Mouse (Mus musculus) telencephalon, adult 2 months (tissue): ENCODE measurements around the gene Ctsg.
"Not testable (repeated sequence)": the region's sequence is repeated elsewhere in the genome, so short reads cannot be mapped to it uniquely, and the experiment has no call there.

Source experiments
- DNase-seq: peaks from one replicate; pipeline ENCODE4 v3.0.0-alpha.2; 2011; ENCODE audit warnings: low read depth, low spot score

Gene Ctsg

GRCm38 (mm10) chr14:56102386-56102785 is at the start of gene Ctsg:
TSS of gene Ctsg (minus strand) at chr14:56102574.
- DNase-seq = no peak

- DNase-seq = not testable (repeated sequence)
Observed at GRCm38 (mm10) chr14:56133675-56134074, 31.3 kb upstream of the Ctsg start.

GRCm38 (mm10) chr14:56132508-56132907 is 30.1 kb upstream of the Ctsg start, which contains the start of gene Gzmd:
TSS of gene Gzmd (minus strand) at chr14:56132608.
- DNase-seq = not testable (repeated sequence)

DNA sequence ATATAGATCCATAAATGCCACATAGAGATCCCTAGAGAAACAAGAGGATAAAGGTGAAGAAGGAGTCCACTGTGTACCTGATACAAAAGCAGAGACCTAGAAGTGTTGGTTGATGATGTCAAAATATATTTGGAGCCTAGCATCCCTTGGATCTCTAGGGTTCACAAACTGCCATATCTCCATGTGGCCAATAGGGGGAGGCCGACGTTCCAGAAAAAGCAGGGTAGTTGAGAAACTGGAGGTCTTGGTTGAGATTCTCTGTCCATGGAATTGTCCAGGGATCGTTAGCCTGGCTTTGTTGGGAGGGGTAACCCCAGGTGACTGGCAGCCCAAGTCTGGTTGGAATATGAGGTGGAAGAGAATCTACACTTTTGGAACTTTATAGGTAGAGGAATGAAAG is 26.0 kb upstream of the Ctsg start:
- DNase-seq = no peak

DNA sequence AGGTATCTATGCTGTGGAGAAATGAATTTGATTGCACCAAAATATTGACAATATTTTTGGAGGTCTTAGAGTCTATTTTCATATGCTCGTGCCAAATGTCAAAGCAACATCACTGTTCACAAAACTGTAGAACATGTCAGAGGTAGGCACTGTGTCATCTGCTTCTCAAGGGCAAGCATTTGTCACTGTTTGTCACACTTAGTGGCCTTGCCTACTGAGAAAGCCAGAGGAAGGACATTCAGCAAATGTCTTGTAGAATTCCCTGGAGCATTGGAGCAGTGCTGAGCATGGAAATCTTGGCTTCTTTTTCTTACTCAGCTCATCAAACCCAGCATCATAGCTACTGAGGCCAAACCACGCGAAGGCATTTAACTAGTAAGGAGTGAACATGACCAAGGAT is 21.1 kb upstream of the Ctsg start:
- no peak for DNase-seq

DNA sequence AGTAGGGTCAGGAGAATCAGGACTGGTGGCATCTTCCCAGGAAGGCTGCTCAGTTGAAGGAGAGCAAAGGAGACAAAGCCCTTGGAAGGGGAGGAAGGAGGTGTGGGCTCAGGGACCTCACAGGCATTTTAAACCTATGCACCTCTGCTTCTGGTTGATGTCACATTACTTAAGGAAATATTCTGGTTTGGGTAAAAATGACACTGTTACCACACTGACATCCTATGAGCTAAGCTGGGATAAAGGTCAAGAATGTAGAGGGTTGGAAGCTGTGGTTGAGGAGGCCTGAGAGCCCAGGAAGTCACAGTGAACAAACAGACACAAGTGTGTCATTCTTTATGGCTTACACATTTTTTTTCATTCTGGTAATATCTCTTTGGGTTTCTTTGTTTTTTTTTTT is 18.2 kb upstream of the Ctsg start, which contains the start of gene Gzme:
Gzme (minus strand) TSS at position 101 of the 400 bp plus-strand sequence.
- DNase-seq = no peak

- DNase-seq = not testable (repeated sequence)
Observed at GRCm38 (mm10) chr14:56115531-56116310, 13.3 kb upstream of the Ctsg start.

- DNase-seq = no peak
Observed at GRCm38 (mm10) chr14:56105447-56106180, 3.2 kb upstream of the Ctsg start.

- DNase-seq = no peak
Observed at GRCm38 (mm10) chr14:56105016-56105415, 2.6 kb upstream of the Ctsg start.

- DNase-seq = no peak
Observed at GRCm38 (mm10) chr14:56103452-56103851, 1.1 kb upstream of the Ctsg start.

- DNase-seq = no peak
Observed at GRCm38 (mm10) chr14:56098940-56099339, 3.4 kb downstream of the Ctsg start.

DNA sequence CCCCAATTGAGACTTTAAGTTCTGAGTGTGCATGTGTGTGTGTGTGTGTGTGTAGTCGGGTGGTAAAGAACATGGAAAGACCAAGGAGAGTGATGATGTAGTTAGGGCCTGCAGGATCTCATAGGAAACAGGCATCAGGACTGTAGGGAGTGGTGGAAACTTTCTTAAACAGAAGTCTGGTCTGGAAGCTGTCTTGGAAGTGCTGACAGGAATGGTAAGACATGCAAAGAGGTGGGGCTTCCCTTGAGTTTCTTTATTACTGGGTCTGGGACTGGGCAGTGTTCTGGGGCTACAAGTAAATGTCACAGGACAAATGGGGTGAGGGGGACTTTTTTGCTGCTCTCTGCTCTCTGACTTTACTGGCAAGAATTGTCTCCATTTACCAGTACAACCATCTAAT is 4.8 kb downstream of the Ctsg start:
- no peak for DNase-seq

DNA sequence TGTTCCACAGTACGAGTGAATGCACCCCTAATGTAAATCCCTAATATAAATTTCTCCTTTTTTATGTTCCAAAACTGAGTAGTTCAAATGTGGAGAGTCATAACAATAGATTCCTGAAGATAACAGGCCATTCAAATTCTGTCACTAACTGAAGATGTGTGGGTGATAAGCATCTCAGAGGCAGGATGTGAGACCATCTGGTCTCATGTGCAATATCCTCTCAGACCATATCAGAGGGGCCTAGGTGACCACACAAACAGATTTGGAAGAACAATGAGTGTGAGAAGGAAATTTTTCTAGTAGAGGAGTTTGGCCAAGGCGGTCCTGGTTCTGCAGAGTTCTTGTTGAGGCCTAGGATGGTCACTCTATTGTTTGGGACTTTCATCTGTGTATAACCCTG is 9.0 kb downstream of the Ctsg start:
- DNase-seq = no peak

DNA sequence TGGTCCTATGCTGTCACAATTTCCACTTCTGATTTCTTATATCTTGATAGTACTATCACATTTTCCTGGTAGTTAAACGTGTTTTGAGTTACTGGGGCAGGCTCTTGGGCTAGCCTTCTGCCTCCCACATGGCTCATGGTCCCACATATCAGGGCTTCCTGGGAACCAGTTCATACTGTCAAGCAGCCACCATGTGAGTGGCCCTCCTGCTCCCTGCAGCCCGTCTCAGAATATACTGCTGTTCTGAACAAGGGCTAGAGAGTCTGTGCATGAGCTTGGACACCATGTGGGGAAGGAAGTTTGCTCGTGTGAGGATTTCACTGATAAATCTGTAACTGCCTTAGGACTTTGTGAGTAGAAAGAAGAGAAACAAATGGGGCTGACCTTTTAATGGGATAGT is 15.7 kb downstream of the Ctsg start:
- no peak for DNase-seq

- no peak for DNase-seq
Observed at GRCm38 (mm10) chr14:56085167-56085566, 17.2 kb downstream of the Ctsg start, which contains the start of gene Mcpt8. TSS of gene Mcpt8 (minus strand) at chr14:56085273.

DNA sequence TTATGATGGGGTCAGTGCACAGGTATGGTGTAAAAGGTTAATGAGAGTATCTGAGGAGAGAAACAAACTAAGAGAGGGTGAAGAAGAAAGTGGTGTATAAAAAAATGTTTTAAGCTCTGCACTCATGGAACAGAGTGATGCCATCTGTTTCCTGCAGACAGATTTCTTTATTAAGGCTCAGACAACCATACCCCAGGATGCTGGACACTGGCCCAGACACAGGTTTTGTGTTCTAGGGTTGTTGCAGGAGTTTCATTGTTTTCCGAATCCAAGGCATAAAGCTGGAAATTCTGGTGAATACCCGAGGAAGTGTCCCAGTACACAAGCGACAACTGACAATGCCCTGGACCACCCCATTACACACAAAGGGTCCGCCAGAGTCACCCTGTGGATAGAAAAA is 20.4 kb downstream of the Ctsg start:
- peak; percentile 23 for DNase-seq

- not testable (repeated sequence) for DNase-seq
Observed at GRCm38 (mm10) chr14:56062213-56062612, 40.2 kb downstream of the Ctsg start, which contains the start of gene Mcpt4. TSS of gene Mcpt4 (minus strand) at chr14:56062313.

DNA sequence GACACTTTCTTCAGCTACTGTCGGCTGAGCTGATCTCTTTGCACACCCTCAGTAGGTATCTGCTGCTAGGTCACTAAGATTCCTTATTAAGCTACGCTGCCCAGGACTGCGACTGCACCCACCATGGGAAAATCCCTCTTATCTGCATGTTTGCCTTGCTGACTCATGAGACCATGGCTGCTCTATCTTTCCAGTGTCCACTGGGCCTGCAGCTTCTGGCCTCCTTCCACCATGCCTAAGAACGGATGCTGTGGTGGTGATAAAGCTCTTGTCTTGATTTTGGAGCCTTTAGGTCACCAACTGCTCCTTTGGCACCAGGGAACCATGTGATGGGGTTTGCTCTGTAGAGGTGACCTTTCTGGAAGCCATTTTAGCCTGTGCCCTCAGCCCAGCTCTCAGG is 44.7 kb downstream of the Ctsg start:
- no peak for DNase-seq

DNA sequence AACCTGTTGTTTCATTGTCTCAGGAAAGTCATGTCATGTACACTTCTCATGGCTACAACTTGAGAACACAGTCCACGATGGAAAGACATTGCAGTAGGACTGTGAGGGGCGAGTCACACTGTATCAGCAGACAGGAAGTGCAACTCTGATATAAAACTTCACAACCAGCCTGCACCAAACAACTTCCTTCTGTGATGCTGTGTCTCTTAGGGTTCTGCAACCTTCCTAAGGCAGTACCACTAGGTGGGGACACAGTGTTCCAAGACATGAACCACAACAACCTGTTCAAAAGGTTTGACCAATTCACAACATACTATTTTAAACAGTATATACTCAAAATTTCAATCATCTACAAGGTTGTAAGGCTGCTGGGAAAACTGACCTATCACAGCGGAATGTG is 47.0 kb downstream of the Ctsg start:
- DNase-seq = no peak
